Mouse (Mus musculus) liver, adult 2 months (tissue): ENCODE measurements around the gene Tmeff1.
"Not testable (repeated sequence)": the region's sequence is repeated elsewhere in the genome, so short reads cannot be mapped to it uniquely, and the experiment has no call there.

Experiments used
- CTCF ChIP-seq: fragments of 200-500 bp; IDR thresholded peaks from 2 replicates; pipeline ENCODE4 v1.5.1; 2011; ENCODE audit warnings: low read depth, low read length, control low read depth
- POLR2A ChIP-seq: fragments of 200-500 bp; IDR thresholded peaks from 2 replicates; pipeline ENCODE4 v1.6.1; 2011; ENCODE audit warnings: low read length, control low read depth; ENCODE audit not compliant: insufficient read depth; ENCODE audit errors: extremely low read depth

DNA sequence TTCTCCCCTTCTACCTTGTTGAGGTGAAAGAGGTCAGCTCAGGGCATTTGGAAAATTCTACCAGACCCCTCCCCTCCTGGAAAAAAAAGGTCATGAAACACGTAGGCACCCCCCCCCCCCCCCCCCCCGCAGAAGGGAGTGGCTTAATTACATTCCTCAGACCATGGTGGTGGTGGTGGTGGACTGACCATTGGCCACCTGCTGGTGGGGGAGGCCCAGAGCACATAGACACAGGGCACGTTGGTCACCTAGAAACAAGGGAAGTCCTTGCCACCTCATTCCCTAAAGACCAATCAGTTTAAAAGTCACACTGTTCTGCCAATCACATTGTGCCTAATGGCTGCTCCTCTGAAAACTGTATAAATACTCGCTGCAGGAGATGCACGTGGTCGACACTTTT lies 94.8 kb downstream of the Tmeff1 start:
- TF ChIP-seq CTCF, POLR2A: not testable (repeated sequence)
